Mouse (Mus musculus) forebrain, embryonic 14.5 days (tissue): ENCODE results near the gene Alkbh6. TPM values are rescaled to one million over a fixed set of nuclear protein-coding genes. Genes with fewer than 3 reads are reported as not detected.

Source experiments
- ATAC-seq: fragments of 200-750 bp; cut with Nextera tagmentation; 2 replicates; pipeline ENCODE4 v1.8.0; 2017; ENCODE audit warnings: mild to moderate bottlenecking, moderate library complexity
- DNase-seq: peaks from one replicate; pipeline ENCODE4 v3.0.0-alpha.2; 2015; ENCODE audit warnings: low spot score
- H3K27ac ChIP-seq: fragments of 300-500 bp; sonication (generic); 2 replicates; pipeline ENCODE4 v1.5.1; 2014; ENCODE audit warnings: low read depth, mild to moderate bottlenecking, control low read depth, low read length, moderate library complexity
- H3K27me3 ChIP-seq: fragments of 300-500 bp; sonication (generic); replicated peaks from 2 replicates; pipeline ENCODE4 v1.6.1; 2014; ENCODE audit warnings: low read length, control low read depth, mixed read lengths; ENCODE audit not compliant: control insufficient read depth, insufficient read depth
- H3K36me3 ChIP-seq: fragments of 300-500 bp; sonication (generic); 2 replicates; pipeline ENCODE4 v1.6.1; 2014; ENCODE audit warnings: low read length, control low read depth; ENCODE audit not compliant: control insufficient read depth, insufficient read depth
- H3K4me1 ChIP-seq: fragments of 300-500 bp; sonication (generic); 2 replicates; pipeline ENCODE4 v1.6.1; 2014; ENCODE audit warnings: antibody characterized with exemption, low read length, control low read depth; ENCODE audit not compliant: control insufficient read depth, insufficient read depth
- H3K4me2 ChIP-seq: fragments of 300-500 bp; sonication (generic); 2 replicates; pipeline ENCODE4 v1.6.1; 2014; ENCODE audit warnings: mild to moderate bottlenecking, control low read depth, low read length
- H3K4me3 ChIP-seq: fragments of 300-500 bp; sonication (generic); 2 replicates; pipeline ENCODE4 v1.5.1; 2014; ENCODE audit warnings: low read depth, low read length, control low read depth
- H3K9ac ChIP-seq: fragments of 300-500 bp; sonication (generic); 2 replicates; pipeline ENCODE4 v1.6.1; 2014; ENCODE audit warnings: mild to moderate bottlenecking, low read length, control low read depth, moderate library complexity
- H3K9me3 ChIP-seq: fragments of 300-500 bp; sonication (generic); replicated peaks from 2 replicates; pipeline ENCODE4 v1.6.1; 2016; ENCODE audit warnings: low read length, control low read depth, mixed read lengths; ENCODE audit not compliant: control insufficient read depth
- WGBS: fragments of 180-500 bp; shearing (Covaris S2); extraction: QIAGEN DNeasy Blood & Tissue Kit; methylation state at CpG from one replicate; pipeline ENCODE4 v1.1.7; 2014; 5-methylcytosine and 5-hydroxymethylcytosine counted together
- polyA plus RNA-seq: library from polyadenylated mRNA; unstranded; fragments of >200 nt; fragmentation: Nextera tagmentation; extraction: Ambion mirVana; gene quantifications from 2 replicates; pipeline ENCODE4 v1.2.1, GENCODE M21; 2014

The Alkbh6 gene
- polyA plus RNA-seq, 1 experiment from 2014 or later, result 118 TPM

DNA sequence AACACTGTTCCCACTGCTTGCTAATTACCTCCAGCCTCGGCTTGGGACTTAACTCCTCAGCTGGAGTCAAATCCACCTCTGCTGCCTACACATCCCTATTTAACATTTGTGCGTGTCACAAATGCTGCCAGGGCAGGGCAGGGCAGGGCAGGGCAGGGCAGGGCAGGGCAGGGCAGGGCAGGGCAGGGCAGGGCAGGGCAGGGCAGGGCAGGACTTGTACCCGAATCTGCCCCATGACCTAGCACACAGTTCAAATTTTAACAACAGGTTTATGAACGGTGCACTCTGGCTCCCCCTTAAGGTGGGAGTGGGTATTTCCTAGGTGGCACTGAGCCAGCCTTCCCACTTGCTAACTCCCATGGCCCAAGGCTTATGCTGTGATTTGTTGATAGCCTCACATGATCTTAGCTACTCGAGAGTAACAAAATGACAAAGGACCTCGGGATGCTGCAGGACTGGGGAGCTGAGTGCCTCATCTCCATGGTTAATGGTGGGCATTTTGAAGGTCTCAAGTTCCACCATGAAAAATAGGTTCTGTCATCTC is 44.8 kb downstream of the Alkbh6 start:
- ATAC-seq, result peak; percentile 76
- Histone ChIP-seq H3K4me3 (no peak overlapping the region), H3K36me3 (peaks cover 35% of the 10 kb centered on the region), H3K9me3 (no peaks in the 10 kb centered on the region), H3K4me2 (no peak overlapping the region), H3K27me3 (0 out of 2 replicates have a peak, but pooled peaks cover 6% of the 10 kb centered on the region), H3K9ac (no peak overlapping the region), H3K4me1 (no peaks in the 10 kb centered on the region; the same call in 1 of the 2 replicates), H3K27ac (no peak overlapping the region)
- peak; percentile 80 for DNase-seq
- 14% methylated on average over 6 of the region's 6 CpGs for WGBS

DNA sequence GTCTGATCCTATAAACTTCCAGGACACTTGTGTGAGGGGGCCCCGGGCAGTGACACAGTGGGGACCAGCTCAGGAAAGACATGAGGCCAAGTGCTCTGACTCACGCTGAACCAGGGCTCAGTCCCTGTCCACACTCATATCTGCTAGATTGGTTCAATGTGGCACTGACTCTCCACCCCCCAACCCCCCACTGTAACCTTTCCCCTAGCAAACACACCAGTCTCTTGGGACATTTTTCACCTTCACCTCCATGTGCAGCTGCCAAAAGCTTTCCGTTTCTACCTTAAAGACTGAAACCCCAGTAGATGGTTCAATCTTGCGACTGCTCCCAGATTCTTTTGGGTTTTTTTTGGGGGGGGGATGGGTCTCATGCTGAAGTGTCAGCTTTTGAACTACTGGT is 45.5 kb downstream of the Alkbh6 start:
- H3K27ac ChIP-seq, result no peak overlapping the region
- peak; percentile 29; the same call in 1 of the 2 replicates for ATAC-seq

DNA sequence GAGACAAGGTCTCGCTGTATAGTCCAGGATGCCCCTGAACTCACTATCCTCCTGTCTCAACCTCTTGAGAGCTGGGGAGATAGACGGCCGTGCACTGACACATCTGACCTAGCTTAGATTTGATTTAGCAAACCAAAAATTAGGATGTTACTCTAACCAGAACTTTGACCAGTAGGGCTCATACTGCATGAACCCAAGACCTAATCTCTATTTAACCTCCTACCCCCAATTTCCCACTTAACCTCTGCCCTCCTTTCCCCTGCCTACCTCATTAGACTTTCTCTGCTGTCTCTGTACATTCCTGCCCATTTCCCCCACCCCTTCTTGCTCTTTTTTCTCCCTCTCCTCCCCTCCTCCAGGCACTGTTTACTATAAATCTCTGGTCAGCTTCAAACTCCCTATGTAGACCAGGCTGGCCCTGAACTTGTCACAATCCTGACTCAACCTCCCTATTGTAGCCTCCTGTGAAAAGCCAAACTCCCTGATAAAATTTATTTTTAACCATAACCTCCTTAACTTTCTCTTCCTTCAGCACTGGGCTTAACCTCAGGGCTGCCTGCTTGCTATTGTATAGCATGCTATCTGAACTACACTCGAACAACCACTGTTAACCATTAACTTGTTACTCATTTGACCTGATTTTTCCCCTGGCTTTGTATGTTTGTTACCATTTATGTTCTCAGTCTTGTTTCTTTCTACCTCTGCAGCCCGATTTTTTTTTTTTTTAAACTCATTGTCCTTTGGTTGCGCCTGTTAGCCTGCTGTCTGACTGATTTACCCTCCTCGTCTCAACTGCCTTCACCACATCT is 50.1 kb downstream of the Alkbh6 start:
- H3K27me3 ChIP-seq, result no peaks in the 10 kb centered on the region
- no peaks in the 10 kb centered on the region for H3K9me3 ChIP-seq
- no peak overlapping the region for H3K4me3 ChIP-seq
- peaks cover 20% of the 10 kb centered on the region for H3K4me1 ChIP-seq
- no peak overlapping the region for H3K9ac ChIP-seq
- H3K27ac ChIP-seq, result no peak overlapping the region
- no peak for ATAC-seq
- WGBS, result 85% methylated on average over 7 of the region's 7 CpGs
- DNase-seq, result no peak
- H3K36me3 ChIP-seq, result peaks cover 46% of the 10 kb centered on the region
- H3K4me2 ChIP-seq, result no peak overlapping the region

More for the DNA sequence above, 45.5 kb downstream of the Alkbh6 start:
- Histone ChIP-seq H3K27me3 (0 out of 2 replicates have a peak, but pooled peaks cover 2% of the 10 kb centered on the region), H3K4me3 (no peak overlapping the region), H3K36me3 (peaks cover 35% of the 10 kb centered on the region), H3K4me1 (no peaks in the 10 kb centered on the region; the same call in 1 of the 2 replicates), H3K9me3 (no peaks in the 10 kb centered on the region), H3K9ac (no peak overlapping the region), H3K4me2 (no peak overlapping the region)
- DNase-seq, result no peak
- WGBS, result 84% methylated on average over 4 of the region's 4 CpGs

DNA sequence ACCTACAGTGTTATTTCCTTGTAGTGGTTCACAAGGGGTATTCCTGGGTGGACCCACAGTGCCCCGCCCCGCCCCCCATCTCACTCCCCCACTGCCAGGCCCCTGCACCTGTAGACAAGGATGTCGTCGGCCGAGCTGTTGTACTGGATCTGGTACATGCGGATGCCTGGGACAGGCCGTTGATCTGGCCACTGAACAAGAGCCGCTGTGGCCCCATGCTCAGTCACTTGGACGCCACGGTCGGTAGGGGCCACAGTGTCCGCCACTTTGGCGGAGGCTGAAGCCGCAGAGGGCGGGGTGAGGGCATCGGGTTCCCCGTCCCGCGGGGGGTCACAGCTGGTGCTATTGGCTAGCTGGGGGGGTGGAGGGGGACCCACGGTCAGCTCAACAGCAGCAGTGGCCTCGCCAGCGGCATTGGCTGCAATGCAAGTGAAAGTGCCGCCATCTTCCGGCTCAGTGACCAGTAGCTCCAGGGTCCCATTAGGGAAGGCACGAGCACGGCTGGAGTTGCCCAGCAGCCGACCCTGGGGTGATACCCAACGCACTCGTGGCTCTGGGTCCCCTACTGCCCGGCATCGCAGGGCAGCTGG is 50.9 kb downstream of the Alkbh6 start:
- peaks cover 20% of the 10 kb centered on the region for H3K4me1 ChIP-seq
- no peak overlapping the region for H3K27ac ChIP-seq
- H3K9me3 ChIP-seq, result no peaks in the 10 kb centered on the region
- no peak overlapping the region for H3K9ac ChIP-seq
- H3K4me2 ChIP-seq, result no peak overlapping the region
- no peak overlapping the region for H3K4me3 ChIP-seq
- 93% methylated on average over 31 of the region's 31 CpGs for WGBS
- H3K36me3 ChIP-seq, result peaks cover 46% of the 10 kb centered on the region
- ATAC-seq (no peak), DNase-seq (no peak)
- H3K27me3 ChIP-seq, result no peaks in the 10 kb centered on the region

DNA sequence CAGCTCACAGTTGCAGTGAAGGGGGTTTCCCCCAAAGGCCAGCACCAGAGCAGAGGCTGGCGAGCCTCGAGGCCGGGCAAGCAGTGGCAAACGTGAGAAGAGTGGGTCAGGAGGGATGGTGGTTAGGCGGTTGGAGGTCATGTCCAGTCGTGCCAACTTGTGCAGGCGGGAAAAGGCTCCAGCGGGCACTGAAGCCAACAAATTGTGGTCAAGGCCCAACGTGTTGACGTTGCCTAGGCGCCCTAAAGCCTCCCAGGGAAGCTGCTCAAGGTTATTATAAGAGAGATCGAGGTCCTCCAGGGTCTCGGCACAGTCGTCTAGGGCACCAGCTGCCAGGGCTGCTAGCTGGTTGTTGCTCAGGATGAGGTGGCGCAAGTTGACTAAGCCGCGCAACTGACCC is 51.5 kb downstream of the Alkbh6 start:
- H3K4me1 ChIP-seq, result peaks cover 20% of the 10 kb centered on the region
- H3K4me3 ChIP-seq, result no peak overlapping the region

DNA sequence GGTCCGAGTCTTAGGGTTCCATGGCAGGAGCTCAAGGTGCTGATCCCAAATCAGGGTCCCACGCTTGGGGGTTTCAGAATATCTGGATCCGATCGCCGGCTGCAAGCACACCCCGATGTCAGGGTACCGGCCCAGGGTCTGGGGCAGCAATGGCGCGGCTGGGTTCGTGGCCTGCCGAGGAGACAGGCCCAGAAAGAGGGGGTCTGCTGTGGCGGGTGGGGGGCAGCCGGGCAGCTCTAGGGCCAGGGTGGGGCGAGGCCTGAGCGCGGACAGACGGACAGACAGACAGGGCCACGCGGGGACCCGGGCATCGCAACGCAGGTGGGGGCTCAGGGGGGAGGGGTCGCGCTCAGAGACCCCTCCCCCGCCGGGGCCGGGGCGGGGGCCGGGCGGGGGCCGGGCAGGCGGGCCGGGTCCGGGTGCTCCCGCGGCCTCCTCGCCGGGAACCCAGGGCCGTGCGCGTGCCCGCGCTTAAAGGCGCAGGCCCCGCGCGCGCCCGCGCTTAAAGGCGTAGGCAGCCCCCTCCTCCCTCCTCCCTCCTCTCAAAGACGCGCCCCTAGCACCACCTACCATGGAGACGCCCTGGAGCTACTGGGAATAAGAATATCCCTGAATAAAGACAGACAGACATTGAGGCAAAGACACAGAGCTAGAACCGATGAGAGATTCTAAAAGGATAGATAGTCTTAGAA is 54.3 kb downstream of the Alkbh6 start, which contains the start of gene Lrfn3:
TSS of gene Lrfn3 (minus strand) at position 121 of the 692 bp plus-strand sequence.
- H3K4me1 ChIP-seq, result peaks cover 20% of the 10 kb centered on the region
- H3K27ac ChIP-seq, result peak within 1 kb of the TSS; percentile 24; the same call in 1 of the 2 replicates
- 1% methylated on average over 43 of the region's 55 CpGs for WGBS
- H3K27me3 ChIP-seq, result 0 out of 2 replicates have a peak, but pooled peaks cover 4% of the 10 kb centered on the region
- ATAC-seq, result peak; percentile 85
- H3K9ac ChIP-seq, result peak within 1 kb of the TSS; percentile 95
- no peaks in the 10 kb centered on the region for H3K9me3 ChIP-seq
- DNase-seq, result peak; percentile 96
- peak within 1 kb of the TSS; percentile 78 for H3K4me2 ChIP-seq
- H3K36me3 ChIP-seq, result peaks cover 19% of the 10 kb centered on the region
- peak within 1 kb of the TSS; percentile 83 for H3K4me3 ChIP-seq

More for the DNA sequence above, 51.5 kb downstream of the Alkbh6 start:
- Histone ChIP-seq H3K9ac (no peak overlapping the region), H3K27me3 (0 out of 2 replicates have a peak, but pooled peaks cover 4% of the 10 kb centered on the region), H3K9me3 (no peaks in the 10 kb centered on the region), H3K36me3 (peaks cover 45% of the 10 kb centered on the region), H3K4me2 (no peak overlapping the region), H3K27ac (no peak overlapping the region)
- WGBS, result 93% methylated on average over 17 of the region's 17 CpGs
- ATAC-seq, result no peak
- DNase-seq, result no peak

DNA sequence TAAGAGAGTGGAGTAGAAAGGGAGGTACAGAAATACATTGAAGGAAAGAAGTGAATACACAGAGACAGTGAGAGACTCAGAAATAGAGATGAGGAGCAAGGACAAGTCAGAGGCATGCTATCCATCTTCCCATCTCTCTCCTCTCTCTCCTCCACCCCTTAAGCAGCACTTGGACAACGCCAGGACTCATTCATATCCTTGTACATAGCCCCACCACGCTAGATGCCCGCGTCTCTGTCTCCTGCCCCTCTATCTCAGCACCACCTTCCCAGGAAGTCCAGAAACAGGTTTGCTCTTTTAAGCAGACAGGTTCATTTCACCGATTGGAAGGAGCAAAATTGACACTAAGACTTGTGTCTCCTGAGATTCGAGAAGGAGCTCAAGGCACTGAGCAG is 54.8 kb downstream of the Alkbh6 start:
- H3K4me2 ChIP-seq, result peak overlapping the region; percentile 78
- H3K9me3 ChIP-seq, result no peaks in the 10 kb centered on the region
- WGBS, result 62% methylated on average over 6 of the region's 6 CpGs
- H3K9ac ChIP-seq, result peak overlapping the region; percentile 95
- ATAC-seq (no peak; the same call in 1 of the 2 replicates), DNase-seq (no peak)
- peak overlapping the region; percentile 83 for H3K4me3 ChIP-seq
- 0 out of 2 replicates have a peak, but pooled peaks cover 4% of the 10 kb centered on the region for H3K27me3 ChIP-seq
- peaks cover 20% of the 10 kb centered on the region for H3K4me1 ChIP-seq
- no peak overlapping the region for H3K27ac ChIP-seq
- peaks cover 14% of the 10 kb centered on the region for H3K36me3 ChIP-seq
